Mouse (Mus musculus): ENCODE measurements at regions not wholly inside any gene's neighbourhood (a gene's known extent, or its start where the extent isn't known, plus 50 kb on each side); places are given as distances from the start of the nearest gene placed in this dataset.

- peak; percentile 19 for TF ChIP-seq CTCF (IDR thresholded peaks at IDR 0.05)
- no peak for DNase-seq (ENCODE audit: extremely low spot score in 1 of 2, low spot score in 2 of 2)
- intact Hi-C loops (cut with DNase I): no loop called here
- peak overlapping the region; percentile 16; the same call in 1 of the 2 replicates for H3K4me3 ChIP-seq
- no peak overlapping the region for H3K27ac ChIP-seq
Measured at GRCm38 (mm10) chr2:82698417-82698988, 244.9 kb upstream of the Fsip2 start.

GRCm38 (mm10) chr2:82701851-82702250 lies 241.6 kb upstream of the Fsip2 start:
- no peak for TF ChIP-seq CTCF (IDR thresholded peaks at IDR 0.05)
- intact Hi-C loops (cut with DNase I): no loop called here
- Histone ChIP-seq H3K27ac (no peak overlapping the region), H3K4me3 (no peak overlapping the region)
- DNase-seq (ENCODE audit: extremely low spot score in 1 of 2, low spot score in 2 of 2): no peak

GRCm38 (mm10) chr2:82715773-82716172 lies 227.7 kb upstream of the Fsip2 start:
- intact Hi-C loops (cut with DNase I): no loop called here
- DNase-seq (ENCODE audit: extremely low spot score in 1 of 2, low spot score in 2 of 2): peak in 1 of 2 experiments; percentile 11
- Histone ChIP-seq H3K27ac (no peak overlapping the region), H3K4me3 (no peak overlapping the region)
- no peak for TF ChIP-seq CTCF (IDR thresholded peaks at IDR 0.05)
